Mouse (Mus musculus) embryonic facial prominence, embryonic 10.5 days (tissue): Measurements from ENCODE around the gene Lrrc17. TPM values are rescaled to one million over a fixed set of nuclear protein-coding genes. Genes with fewer than 3 reads are reported as not detected.

Source experiments
- polyA plus RNA-seq: library from polyadenylated mRNA; unstranded; fragments of >200 nt; fragmentation: Nextera tagmentation; extraction: Ambion mirVana; gene quantifications from 2 replicates; pipeline ENCODE4 v1.2.1, GENCODE M21; 2016

Gene Lrrc17
- polyA plus RNA-seq, 1 experiment from 2014 or later, result 15.9 TPM

Other genes starting within 250 kb of the Lrrc17 start
- 0.49 and 1.1 TPM in 2 replicates for gene Fgl2, start 170.9 kb upstream of the Lrrc17 start, polyA plus RNA-seq
- 0.16 TPM in 1 of 2 replicates, not detected in the other for gene Ccdc146, start 118.9 kb upstream of the Lrrc17 start, polyA plus RNA-seq
- gene Fam185a, start 118.6 kb upstream of the Lrrc17 start, polyA plus RNA-seq, result 6.0 and 7.2 TPM in 2 replicates
- 0.09 and 0.28 TPM in 2 replicates for gene Fbxl13, start 102.1 kb downstream of the Lrrc17 start, polyA plus RNA-seq
- 63.1 and 63.4 TPM in 2 replicates for gene Armc10, start 102.3 kb downstream of the Lrrc17 start, polyA plus RNA-seq
- 4.8 and 5.0 TPM in 2 replicates for gene Napepld, start 157.8 kb downstream of the Lrrc17 start, polyA plus RNA-seq
- gene Pmpcb, start 193.6 kb downstream of the Lrrc17 start, polyA plus RNA-seq, result 78.0 and 84.7 TPM in 2 replicates
- gene Dnajc2, start 241.7 kb downstream of the Lrrc17 start, polyA plus RNA-seq, result 96.4 and 96.8 TPM in 2 replicates
- 238 and 245 TPM in 2 replicates for gene Psmc2, start 241.7 kb downstream of the Lrrc17 start, polyA plus RNA-seq